Mouse (Mus musculus) liver, adult 2 months (tissue): Measurements from ENCODE around the gene Nrd1.

Experiments
- CTCF ChIP-seq: fragments of 200-500 bp; IDR thresholded peaks from 2 replicates; pipeline ENCODE4 v1.5.1; 2011; ENCODE audit warnings: low read depth, low read length, control low read depth
- POLR2A ChIP-seq: fragments of 200-500 bp; IDR thresholded peaks from 2 replicates; pipeline ENCODE4 v1.6.1; 2011; ENCODE audit warnings: low read length, control low read depth; ENCODE audit not compliant: insufficient read depth; ENCODE audit errors: extremely low read depth

DNA sequence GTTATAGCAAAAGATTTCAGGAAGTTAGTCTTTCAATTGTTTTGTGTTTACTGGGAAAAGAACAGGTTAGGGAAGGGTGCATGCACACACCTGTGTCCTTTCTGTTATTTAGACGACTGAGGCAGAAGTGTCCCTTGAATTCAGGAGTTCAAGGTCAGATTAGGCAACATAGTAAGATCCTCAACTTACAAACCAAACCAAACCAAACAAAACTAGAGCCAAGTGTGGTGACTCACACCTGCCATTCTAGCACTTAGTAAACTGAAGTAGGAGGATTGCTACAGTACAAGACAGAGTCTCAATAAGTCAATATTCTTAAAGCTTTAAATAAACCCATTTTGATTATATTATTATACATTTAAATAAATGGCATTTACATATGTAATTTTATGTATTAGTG, 21.5 kb downstream of the Nrd1 start:
- TF ChIP-seq CTCF (no peak), POLR2A (no peak)
